Mouse (Mus musculus) kidney, postnatal 0 days (tissue): ENCODE measurements around the gene Cfap299. TPM values are rescaled to one million over a fixed set of nuclear protein-coding genes. Genes with fewer than 3 reads are reported as not detected.

Source experiments
- ATAC-seq: fragments of 200-750 bp; cut with Nextera tagmentation; replicated peaks from 2 replicates; pipeline ENCODE4 v1.8.0; 2017; ENCODE audit warnings: low read depth, moderate number of reproducible peaks, moderate TSS enrichment, moderate library complexity; ENCODE audit not compliant: low FRiP score
- DNase-seq: peaks from one replicate; pipeline ENCODE4 v3.0.0-alpha.2; 2016; ENCODE audit warnings: low spot score
- H3K27ac ChIP-seq: fragments of 300-500 bp; sonication (generic); 2 replicates; pipeline ENCODE4 v1.5.1; 2014; ENCODE audit warnings: mild to moderate bottlenecking
- H3K27me3 ChIP-seq: fragments of 300-500 bp; sonication (generic); 2 replicates; pipeline ENCODE4 v1.6.1; 2014; ENCODE audit warnings: low read length, mixed read lengths; ENCODE audit not compliant: insufficient read depth
- H3K36me3 ChIP-seq: fragments of 300-500 bp; sonication (generic); 2 replicates; pipeline ENCODE4 v1.6.1; 2014; ENCODE audit warnings: low read length, mixed read lengths; ENCODE audit not compliant: insufficient read depth
- H3K4me1 ChIP-seq: fragments of 300-500 bp; sonication (generic); replicated peaks from 2 replicates; pipeline ENCODE4 v1.6.1; 2014; ENCODE audit warnings: antibody characterized with exemption, low read length, mixed read lengths; ENCODE audit not compliant: insufficient read depth
- H3K4me2 ChIP-seq: fragments of 300-500 bp; sonication (generic); 2 replicates; pipeline ENCODE4 v1.6.1; 2014; ENCODE audit warnings: mild to moderate bottlenecking, low read length, moderate library complexity, mixed read lengths
- H3K4me3 ChIP-seq: fragments of 300-500 bp; sonication (generic); replicated peaks from 2 replicates; pipeline ENCODE4 v1.5.1; 2014; ENCODE audit warnings: low read depth, low read length
- H3K9ac ChIP-seq: fragments of 300-500 bp; sonication (generic); 2 replicates; pipeline ENCODE4 v1.6.1; 2014; ENCODE audit warnings: low read depth, low read length
- H3K9me3 ChIP-seq: fragments of 300-500 bp; sonication (generic); replicated peaks from 2 replicates; pipeline ENCODE4 v1.6.1; 2016; ENCODE audit warnings: low read length, inconsistent platforms, mixed read lengths
- CTCF ChIP-seq: IDR thresholded peaks from 2 replicates; pipeline ENCODE4 v1.5.1; 2016; ENCODE audit warnings: antibody characterized with exemption, low read depth, mild to moderate bottlenecking, moderate library complexity
- WGBS: fragments of 180-500 bp; shearing (Covaris S2); extraction: QIAGEN DNeasy Blood & Tissue Kit; methylation state at CpG from one replicate; pipeline ENCODE4 v1.1.7; 2014; 5-methylcytosine and 5-hydroxymethylcytosine counted together
- polyA plus RNA-seq: library from polyadenylated mRNA; unstranded; fragments of >200 nt; fragmentation: Nextera tagmentation; extraction: Ambion mirVana; gene quantifications from 2 replicates; pipeline ENCODE4 v1.2.1, GENCODE M21; 2015

The Cfap299 gene
- polyA plus RNA-seq, 1 experiment from 2014 or later, result 0.34 TPM

DNA sequence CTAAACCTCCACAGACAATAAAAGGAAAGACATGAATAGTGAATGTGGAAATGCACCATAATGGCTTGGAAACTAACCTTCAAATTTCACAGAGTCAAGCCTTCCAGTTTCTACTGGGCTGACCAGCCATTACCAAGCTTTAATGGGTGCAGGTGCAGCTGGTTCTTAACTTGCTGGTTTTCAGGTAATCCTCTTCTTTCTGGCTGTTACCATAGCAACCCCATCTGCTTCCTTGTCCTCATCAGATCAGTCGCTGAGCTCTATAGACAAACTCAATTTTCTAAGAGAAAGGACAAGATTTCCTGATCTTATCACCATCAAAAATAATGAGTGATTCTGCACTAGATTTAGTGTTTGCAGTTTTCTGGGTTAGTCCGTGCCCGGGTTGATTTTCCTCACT, 287.8 kb downstream of the Cfap299 start:
- Histone ChIP-seq H3K9me3 (no peaks in the 10 kb centered on the region), H3K4me1 (no peaks in the 10 kb centered on the region), H3K27me3 (no peaks in the 10 kb centered on the region), H3K36me3 (no peaks in the 10 kb centered on the region), H3K4me2 (no peak overlapping the region), H3K4me3 (no peak overlapping the region), H3K9ac (no peak overlapping the region), H3K27ac (no peak overlapping the region)
- DNase-seq, result no peak
- no peak for TF ChIP-seq CTCF
- no peak for ATAC-seq
- WGBS, result 51% methylated on average over 3 of the region's 3 CpGs

DNA sequence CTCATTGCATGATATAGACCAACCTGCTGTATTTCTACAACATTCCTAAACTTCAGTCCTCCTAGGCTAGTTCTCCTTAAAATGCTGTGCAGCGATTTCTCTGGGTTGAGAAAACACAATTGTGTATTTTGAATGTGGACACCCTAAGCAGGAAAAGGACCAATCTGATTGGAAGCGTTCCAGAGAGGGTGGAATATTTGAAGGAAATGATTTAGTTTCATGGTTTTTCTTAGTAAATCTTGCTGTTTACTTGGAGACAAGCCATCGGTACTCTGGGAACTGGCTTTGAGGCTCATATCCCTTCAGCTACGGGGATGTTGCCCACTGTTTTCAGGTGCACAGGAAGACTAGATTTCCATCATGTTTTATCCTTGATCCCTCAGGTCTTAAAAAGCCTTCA, 288.3 kb downstream of the Cfap299 start:
- 40% methylated on average over 4 of the region's 4 CpGs for WGBS

DNA sequence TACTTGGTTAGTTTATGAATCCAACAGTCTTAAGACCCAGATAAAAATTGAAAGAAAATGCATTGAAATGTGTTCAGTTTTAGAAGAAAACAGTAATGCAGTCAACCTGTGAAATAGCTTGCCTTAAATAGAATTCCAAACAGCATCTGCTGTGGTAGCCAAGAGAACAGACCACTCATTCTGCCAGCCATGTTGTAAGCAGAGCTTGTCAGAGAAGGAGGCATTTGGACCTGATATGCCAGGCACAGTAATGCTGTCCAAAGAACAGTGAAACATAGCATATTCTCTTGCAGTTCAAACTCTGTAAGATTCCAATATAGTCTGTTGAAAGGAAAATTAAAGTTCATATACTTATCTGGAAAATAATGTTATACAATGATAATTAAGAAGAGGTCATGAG, 321.2 kb downstream of the Cfap299 start:
- ATAC-seq (no peak), DNase-seq (no peak)
- Histone ChIP-seq H3K4me1 (no peaks in the 10 kb centered on the region), H3K4me3 (no peak overlapping the region), H3K27ac (no peak overlapping the region), H3K27me3 (no peaks in the 10 kb centered on the region), H3K36me3 (no peaks in the 10 kb centered on the region), H3K9me3 (no peaks in the 10 kb centered on the region), H3K9ac (no peak overlapping the region), H3K4me2 (no peak overlapping the region)
- no peak for TF ChIP-seq CTCF

More for the DNA sequence above, 288.3 kb downstream of the Cfap299 start:
- no peaks in the 10 kb centered on the region for H3K9me3 ChIP-seq
- no peak for TF ChIP-seq CTCF
- no peak overlapping the region for H3K9ac ChIP-seq
- DNase-seq, result peak; percentile 49
- no peak overlapping the region for H3K4me2 ChIP-seq
- H3K4me3 ChIP-seq, result no peak overlapping the region
- no peaks in the 10 kb centered on the region for H3K4me1 ChIP-seq
- no peaks in the 10 kb centered on the region for H3K36me3 ChIP-seq
- no peaks in the 10 kb centered on the region for H3K27me3 ChIP-seq
- H3K27ac ChIP-seq, result no peak overlapping the region
- no peak for ATAC-seq

DNA sequence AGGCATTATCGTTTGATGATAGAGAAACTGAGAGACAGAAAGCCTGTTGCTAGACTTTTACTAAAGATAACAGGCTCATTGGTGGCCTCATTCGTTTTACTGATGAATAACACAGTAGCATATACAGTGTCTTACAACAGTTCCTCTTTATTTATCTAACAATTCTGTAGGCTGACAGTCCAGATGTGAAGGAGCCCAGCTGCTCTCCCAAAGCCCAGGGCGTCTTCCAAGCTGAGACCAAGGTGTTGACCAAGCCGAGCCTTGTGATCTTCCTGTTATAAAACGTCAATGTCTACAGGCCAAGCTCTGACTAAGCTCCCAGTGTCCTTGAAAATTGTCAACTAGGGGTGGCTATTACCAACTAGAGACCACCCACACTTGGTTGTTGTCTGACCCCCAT, 321.9 kb downstream of the Cfap299 start:
- no peak for TF ChIP-seq CTCF
- no peak overlapping the region for H3K4me3 ChIP-seq
- no peak overlapping the region for H3K9ac ChIP-seq
- no peaks in the 10 kb centered on the region for H3K4me1 ChIP-seq
- ATAC-seq (no peak; the same call in 1 of the 2 replicates), DNase-seq (peak; percentile 36)
- H3K9me3 ChIP-seq, result no peaks in the 10 kb centered on the region
- no peak overlapping the region for H3K4me2 ChIP-seq
- no peak overlapping the region for H3K27ac ChIP-seq
- WGBS, result 49% methylated on average over 5 of the region's 5 CpGs
- no peaks in the 10 kb centered on the region for H3K27me3 ChIP-seq
- H3K36me3 ChIP-seq, result no peaks in the 10 kb centered on the region

DNA sequence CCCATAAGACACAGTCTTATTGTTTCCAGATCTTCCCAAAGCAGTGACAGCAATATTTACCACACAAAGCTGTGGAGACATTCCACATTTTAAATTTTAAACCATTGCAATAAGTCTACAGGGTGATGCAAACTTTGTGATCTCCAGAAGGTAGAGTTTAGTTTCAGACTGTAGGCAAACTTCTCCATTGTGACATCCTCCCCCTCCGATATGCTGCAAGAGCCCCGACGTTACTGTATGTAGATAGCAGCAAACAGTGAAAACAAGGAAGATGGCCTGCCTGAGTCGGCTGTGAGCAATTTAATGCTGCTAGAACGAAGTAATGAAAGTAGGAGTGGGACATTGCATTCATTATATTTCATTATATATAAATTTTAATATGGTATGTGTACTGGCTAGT, 359.1 kb downstream of the Cfap299 start:
- no peak for ATAC-seq

DNA sequence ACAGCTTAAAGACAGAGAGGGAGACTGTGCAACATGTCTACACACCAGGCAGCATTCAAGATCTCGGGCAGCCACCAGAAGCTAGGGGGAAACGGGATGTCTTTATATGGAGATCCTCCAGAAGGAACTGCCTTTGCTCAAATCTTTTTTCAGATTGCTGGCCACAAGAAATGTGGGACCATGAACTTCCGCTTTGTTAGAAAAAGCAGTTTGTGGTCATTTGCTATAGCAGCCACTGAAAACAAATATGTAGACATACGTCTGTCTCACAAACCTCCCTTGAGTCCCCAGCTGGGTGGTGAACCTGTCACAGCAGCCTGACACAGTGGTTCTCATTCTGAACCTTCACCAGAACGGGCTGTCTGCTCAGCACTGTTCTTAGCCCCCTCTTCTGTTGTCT, 363.0 kb downstream of the Cfap299 start:
- Histone ChIP-seq H3K4me1 (no peaks in the 10 kb centered on the region), H3K27me3 (no peaks in the 10 kb centered on the region), H3K36me3 (no peaks in the 10 kb centered on the region), H3K4me3 (no peak overlapping the region), H3K9ac (no peak overlapping the region), H3K9me3 (no peaks in the 10 kb centered on the region), H3K27ac (no peak overlapping the region), H3K4me2 (no peak overlapping the region)
- ATAC-seq, result no peak
- 70% methylated on average over 5 of the region's 5 CpGs for WGBS
- DNase-seq, result no peak
- TF ChIP-seq CTCF, result no peak

More for the DNA sequence above, 359.1 kb downstream of the Cfap299 start:
- no peak overlapping the region for H3K4me3 ChIP-seq
- no peaks in the 10 kb centered on the region for H3K4me1 ChIP-seq
- DNase-seq, result no peak
- no peak overlapping the region for H3K4me2 ChIP-seq
- no peak overlapping the region for H3K9ac ChIP-seq
- 87% methylated on average over 5 of the region's 5 CpGs for WGBS
- no peaks in the 10 kb centered on the region for H3K27me3 ChIP-seq
- H3K36me3 ChIP-seq, result no peaks in the 10 kb centered on the region
- H3K27ac ChIP-seq, result no peak overlapping the region
- no peaks in the 10 kb centered on the region for H3K9me3 ChIP-seq
- no peak for TF ChIP-seq CTCF

DNA sequence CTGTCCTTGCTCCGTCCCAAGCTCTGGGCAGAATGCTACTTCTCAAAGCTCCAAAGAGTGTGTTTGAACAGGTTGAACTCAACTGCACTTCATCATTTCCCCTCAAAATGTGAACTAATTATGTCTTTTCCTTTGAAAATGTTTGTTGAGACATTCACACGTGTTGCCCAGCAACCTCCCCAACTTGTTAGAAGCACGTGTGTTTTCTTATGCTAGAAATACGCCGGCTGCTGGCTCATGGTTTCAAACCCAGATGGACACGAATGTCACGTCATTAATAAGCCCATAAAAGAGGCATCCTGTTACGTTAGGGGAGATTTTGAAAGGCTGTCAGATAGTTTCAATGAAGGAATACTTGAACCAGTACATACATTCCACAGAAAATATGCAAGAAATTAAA, 367.2 kb downstream of the Cfap299 start:
- 22% methylated on average over 8 of the region's 8 CpGs for WGBS
- no peak for TF ChIP-seq CTCF
- ATAC-seq, result no peak
- Histone ChIP-seq H3K9me3 (no peaks in the 10 kb centered on the region), H3K36me3 (no peaks in the 10 kb centered on the region), H3K27ac (no peak overlapping the region), H3K27me3 (no peaks in the 10 kb centered on the region), H3K4me1 (no peaks in the 10 kb centered on the region), H3K9ac (no peak overlapping the region), H3K4me3 (no peak overlapping the region), H3K4me2 (no peak overlapping the region)
- DNase-seq, result peak; percentile 48
